Mouse (Mus musculus) mouse trophoblast stem cell (cell line): Measurements from ENCODE around the gene Herc3.
"Not testable (repeated sequence)": the region's sequence is repeated elsewhere in the genome, so short reads cannot be mapped to it uniquely, and the experiment has no call there.

Experiments
- in situ Hi-C, 2 experiments: fragments of 300-500 bp; cut with MseI, MboI; formaldehyde crosslinking; loops; 2 replicates in 1 of 2; 3 replicates in 1 of 2; pipeline ENCODE4 v1.15.1; 2025

Gene Herc3

GRCm38 (mm10) chr6:58831232-58832009, at the start of gene Herc3:
TSS of gene Herc3 (plus strand) at chr6:58831465.
- in situ Hi-C loops, result no loop called here

- in situ Hi-C loops, result no loop called here
Measured at GRCm38 (mm10) chr6:58801394-58801793, 29.9 kb upstream of the Herc3 start.

- in situ Hi-C loops, result no loop called here
Measured at GRCm38 (mm10) chr6:58814381-58814780, 16.9 kb upstream of the Herc3 start.

GRCm38 (mm10) chr6:58817037-58817436, 14.2 kb upstream of the Herc3 start:
- in situ Hi-C loops, result not testable (repeated sequence)

- in situ Hi-C loops, result no loop called here
Measured at GRCm38 (mm10) chr6:58825619-58826018, 5.6 kb upstream of the Herc3 start.

- in situ Hi-C loops, result no loop called here
Measured at GRCm38 (mm10) chr6:58826089-58826488, 5.2 kb upstream of the Herc3 start.

- in situ Hi-C loops, result no loop called here
Measured at GRCm38 (mm10) chr6:58828582-58828981, 2.7 kb upstream of the Herc3 start.

GRCm38 (mm10) chr6:58830840-58831231, 429 bp upstream of the Herc3 start:
- in situ Hi-C loops, result no loop called here

- in situ Hi-C loops, result no loop called here
Measured at GRCm38 (mm10) chr6:58832591-58833018, 1.3 kb downstream of the Herc3 start.

- in situ Hi-C loops, result no loop called here
Measured at GRCm38 (mm10) chr6:58834470-58834869, 3.2 kb downstream of the Herc3 start.

GRCm38 (mm10) chr6:58835591-58835990, 4.3 kb downstream of the Herc3 start:
- in situ Hi-C loops, result no loop called here

GRCm38 (mm10) chr6:58836476-58836875, 5.2 kb downstream of the Herc3 start:
- in situ Hi-C loops, result no loop called here

- in situ Hi-C loops, result no loop called here
Measured at GRCm38 (mm10) chr6:58837917-58838316, 6.7 kb downstream of the Herc3 start.

- in situ Hi-C loops, result no loop called here
Measured at GRCm38 (mm10) chr6:58841208-58841607, 9.9 kb downstream of the Herc3 start.

GRCm38 (mm10) chr6:58842186-58842585, 10.9 kb downstream of the Herc3 start:
- in situ Hi-C loops, result no loop called here

GRCm38 (mm10) chr6:58843580-58843979, 12.3 kb downstream of the Herc3 start:
- in situ Hi-C loops, result no loop called here

- in situ Hi-C loops, result no loop called here
Measured at GRCm38 (mm10) chr6:58844188-58844822, 13.0 kb downstream of the Herc3 start.

GRCm38 (mm10) chr6:58846850-58847692, 15.8 kb downstream of the Herc3 start:
- in situ Hi-C loops, result no loop called here

GRCm38 (mm10) chr6:58847836-58848235, 16.6 kb downstream of the Herc3 start:
- in situ Hi-C loops, result no loop called here

- in situ Hi-C loops, result no loop called here
Measured at GRCm38 (mm10) chr6:58849356-58849755, 18.1 kb downstream of the Herc3 start.

- in situ Hi-C loops, result no loop called here
Measured at GRCm38 (mm10) chr6:58855676-58856367, 24.6 kb downstream of the Herc3 start.

- in situ Hi-C loops, result no loop called here
Measured at GRCm38 (mm10) chr6:58856494-58856893, 25.2 kb downstream of the Herc3 start.
